In the genomic region with DNA sequence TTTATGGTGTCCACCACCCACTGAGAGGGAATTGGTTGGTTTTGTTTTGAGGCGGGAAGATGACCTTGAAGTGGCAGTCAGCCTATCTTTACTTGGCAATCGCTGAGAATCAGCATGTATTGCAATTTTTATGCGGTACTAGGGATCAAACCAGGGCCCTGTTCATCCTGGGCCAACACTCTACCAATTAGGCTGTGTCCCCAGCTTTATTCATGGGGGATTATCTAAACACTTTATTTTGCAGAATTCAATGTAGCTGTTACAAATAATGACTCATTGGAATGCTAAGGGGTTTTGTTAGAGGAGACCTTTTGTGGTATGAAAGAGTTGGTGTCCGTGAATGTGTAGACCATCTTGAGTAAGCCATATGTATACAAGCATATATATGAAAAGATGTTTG, we compare ENCODE assay signal across 31 mouse cellular contexts. TPM values are rescaled to one million over a fixed set of nuclear protein-coding genes. Genes with fewer than 3 reads are reported as not detected.
A peak's percentile ranks its signal among the peaks of the same experiment; 100 is the strongest.
DNase-seq lines count a peak whose midpoint lies in the region; ATAC-seq lines count a peak whose summit lies in the region.
"Had no signal": no experiment of that assay in that cellular context is flagged by ENCODE, and none has a peak within 500 bp of the region (broad histone marks: within the 10 kb centered on the region; RNA-seq: fewer than 3 reads in every experiment).

No protein-coding gene starts in this region.

- no peak overlapping the region for H3K27ac ChIP-seq in forebrain, embryonic 13.5 days
- no peak overlapping the region for H3K27ac ChIP-seq in forebrain, embryonic 10.5 days
- H3K27ac ChIP-seq in kidney, embryonic 15.5 days, result peak overlapping the region; percentile 74
- H3K27ac ChIP-seq in kidney, embryonic 14.5 days (ENCODE audit: low read depth, low read length), result no peak overlapping the region
- peak overlapping the region; percentile 82; the same call in 1 of the 2 replicates for H3K27ac ChIP-seq in limb, embryonic 15.5 days
- H3K27ac ChIP-seq: embryonic facial prominence, embryonic 12.5 days; hindbrain, embryonic 15.5 days; macrophage had no signal

- peak; percentile 51; the same call in 1 of the 2 replicates for ATAC-seq in forebrain, embryonic 13.5 days
- ATAC-seq in kidney, embryonic 15.5 days (replicated peaks; ENCODE audit: low FRiP score), result no peak
- no peak for ATAC-seq in kidney, embryonic 14.5 days (ENCODE audit: low FRiP score, low TSS enrichment)
- ATAC-seq in limb, embryonic 15.5 days (ENCODE audit: insufficient number of reproducible peaks, low FRiP score, low TSS enrichment, low read depth), result no peak
- ATAC-seq: inflammation-experienced regulatory T-cells, adult 6 months had no signal

- H3K9ac ChIP-seq in forebrain, embryonic 13.5 days, result no peak overlapping the region
- no peak overlapping the region for H3K9ac ChIP-seq in kidney, embryonic 15.5 days
- H3K9ac ChIP-seq in kidney, embryonic 14.5 days (ENCODE audit: low read depth, low read length), result no peak overlapping the region
- H3K9ac ChIP-seq in limb, embryonic 15.5 days, result no peak overlapping the region
- H3K9ac ChIP-seq: embryonic facial prominence, embryonic 12.5 days; hindbrain, embryonic 15.5 days; neural tube, embryonic 15.5 days; stomach, embryonic 15.5 days had no signal

- no peaks in the 10 kb centered on the region for H3K9me3 ChIP-seq in forebrain, embryonic 13.5 days (replicated peaks)
- no peaks in the 10 kb centered on the region for H3K9me3 ChIP-seq in forebrain, embryonic 10.5 days
- H3K9me3 ChIP-seq in kidney, embryonic 15.5 days (replicated peaks), result no peaks in the 10 kb centered on the region
- H3K9me3 ChIP-seq in kidney, embryonic 14.5 days (ENCODE audit: control insufficient read depth, low read length), result no peaks in the 10 kb centered on the region
- no peaks in the 10 kb centered on the region for H3K9me3 ChIP-seq in limb, embryonic 15.5 days
- H3K9me3 ChIP-seq: embryonic facial prominence, embryonic 12.5 days; hindbrain, embryonic 10.5 days; hindbrain, embryonic 15.5 days; neural tube, embryonic 15.5 days; stomach, embryonic 15.5 days had no signal

- H3K36me3 ChIP-seq in forebrain, embryonic 13.5 days (ENCODE audit: poor library complexity, severe bottlenecking), result no peaks in the 10 kb centered on the region
- H3K36me3 ChIP-seq in forebrain, embryonic 10.5 days (replicated peaks), result no peaks in the 10 kb centered on the region
- no peaks in the 10 kb centered on the region for H3K36me3 ChIP-seq in kidney, embryonic 15.5 days
- H3K36me3 ChIP-seq in kidney, embryonic 14.5 days (ENCODE audit: control insufficient read depth, insufficient read depth, low read length), result no peaks in the 10 kb centered on the region
- H3K36me3 ChIP-seq in limb, embryonic 15.5 days, result no peaks in the 10 kb centered on the region
- H3K36me3 ChIP-seq: embryonic facial prominence, embryonic 12.5 days; hindbrain, embryonic 10.5 days; hindbrain, embryonic 15.5 days; neural tube, embryonic 15.5 days; stomach, embryonic 15.5 days had no signal

- H3K4me3 ChIP-seq in forebrain, embryonic 13.5 days, result no peak overlapping the region
- H3K4me3 ChIP-seq in forebrain, embryonic 10.5 days, result no peak overlapping the region
- no peak overlapping the region for H3K4me3 ChIP-seq in kidney, embryonic 15.5 days (replicated peaks)
- H3K4me3 ChIP-seq in kidney, embryonic 14.5 days (ENCODE audit: low read length), result no peak overlapping the region
- no peak overlapping the region for H3K4me3 ChIP-seq in limb, embryonic 15.5 days
- H3K4me3 ChIP-seq: embryonic facial prominence, embryonic 12.5 days; hindbrain, embryonic 10.5 days; hindbrain, embryonic 15.5 days; neural tube, embryonic 15.5 days; stomach, embryonic 15.5 days had no signal

- 23% methylated on average over 4 of the region's 4 CpGs for WGBS in forebrain, embryonic 13.5 days
- 73% methylated on average over 4 of the region's 4 CpGs for WGBS in forebrain, embryonic 10.5 days
- 87% methylated on average over 4 of the region's 4 CpGs for WGBS in kidney, embryonic 15.5 days
- WGBS in kidney, embryonic 14.5 days, result 90% methylated on average over 4 of the region's 4 CpGs
- WGBS in limb, embryonic 15.5 days, result 83% methylated on average over 4 of the region's 4 CpGs

- H3K4me2 ChIP-seq in forebrain, embryonic 13.5 days, result no peak overlapping the region
- H3K4me2 ChIP-seq in kidney, embryonic 15.5 days, result no peak overlapping the region
- no peak overlapping the region for H3K4me2 ChIP-seq in kidney, embryonic 14.5 days (replicated peaks; ENCODE audit: low read depth, low read length)
- no peak overlapping the region for H3K4me2 ChIP-seq in limb, embryonic 15.5 days
- H3K4me2 ChIP-seq: embryonic facial prominence, embryonic 12.5 days; hindbrain, embryonic 15.5 days; liver, embryonic 11.5 days; neural tube, embryonic 15.5 days; stomach, embryonic 15.5 days had no signal

- no peak for DNase-seq in forebrain, embryonic 10.5 days (ENCODE audit: extremely low spot score, low spot score)
- DNase-seq in Muller cell, postnatal 12 days (ENCODE audit: inconsistent ontology term), result peak; percentile 61
- DNase-seq in left cerebral cortex, adult 11 months (ENCODE audit: low spot score), result no peak
- DNase-seq in lung, postnatal 36 days, result no peak
- DNase-seq: adrenal gland, postnatal 14 days; cerebellum, adult 11-12 months; cerebellum, adult 9-11 months; embryo, embryonic 11 days; gastrocnemius, postnatal 14 days; heart, postnatal 14 days; kidney, adult 11 months; kidney, postnatal 4 days; left cerebral cortex, postnatal 4 days; midbrain, embryonic 14.5 days; right cerebral cortex, postnatal 14 days; thymus, postnatal 14 days had no signal

- peaks cover 17% of the 10 kb centered on the region for H3K4me1 ChIP-seq in forebrain, embryonic 13.5 days
- peaks cover 16% of the 10 kb centered on the region for H3K4me1 ChIP-seq in forebrain, embryonic 10.5 days
- H3K4me1 ChIP-seq in kidney, embryonic 15.5 days, result peaks cover 29% of the 10 kb centered on the region
- H3K4me1 ChIP-seq in kidney, embryonic 14.5 days (ENCODE audit: control insufficient read depth, insufficient read depth, low read length), result peaks cover 9% of the 10 kb centered on the region; the same call in 1 of the 2 replicates
- H3K4me1 ChIP-seq in limb, embryonic 15.5 days, result peaks cover 17% of the 10 kb centered on the region

- no peaks in the 10 kb centered on the region for H3K27me3 ChIP-seq in forebrain, embryonic 13.5 days
- no peaks in the 10 kb centered on the region for H3K27me3 ChIP-seq in forebrain, embryonic 10.5 days (ENCODE audit: poor library complexity, severe bottlenecking)
- H3K27me3 ChIP-seq in kidney, embryonic 15.5 days, result no peaks in the 10 kb centered on the region
- no peaks in the 10 kb centered on the region for H3K27me3 ChIP-seq in kidney, embryonic 14.5 days (ENCODE audit: control insufficient read depth, insufficient read depth, low read length)
- no peaks in the 10 kb centered on the region for H3K27me3 ChIP-seq in limb, embryonic 15.5 days
- H3K27me3 ChIP-seq: CH12.LX; embryonic facial prominence, embryonic 12.5 days; hindbrain, embryonic 15.5 days; neural tube, embryonic 15.5 days; stomach, embryonic 15.5 days had no signal

RNA-seq across cellular contexts. Expression of gene Emp1, which starts 9.8 kb away (rescaled TPM):
- 3.9 and 5.0 TPM in 2 replicates for polyA plus RNA-seq in forebrain, embryonic 13.5 days (2015; fragmentation: Nextera tagmentation; extraction: Ambion mirVana)
- 3.4 and 5.1 TPM in 2 replicates for polyA plus RNA-seq in forebrain, embryonic 10.5 days (2016; fragmentation: Nextera tagmentation; extraction: Ambion mirVana)
- 54.3 and 60.3 TPM in 2 replicates for polyA plus RNA-seq in kidney, embryonic 15.5 days (2015; fragmentation: Nextera tagmentation; extraction: Ambion mirVana)
- polyA plus RNA-seq in kidney, embryonic 14.5 days (2014; fragmentation: Nextera tagmentation; extraction: Ambion mirVana), result 14.0 and 23.7 TPM in 2 replicates
- 244 and 369 TPM in 2 replicates for polyA plus RNA-seq in limb, embryonic 15.5 days (2015; fragmentation: Nextera tagmentation; extraction: Ambion mirVana)

RNA-seq across cellular contexts. Expression of gene Pbp2, which starts 42.3 kb away (rescaled TPM):
- polyA plus RNA-seq in forebrain, embryonic 13.5 days (2015; fragmentation: Nextera tagmentation; extraction: Ambion mirVana), result not detected in 2 replicates
- polyA plus RNA-seq in forebrain, embryonic 10.5 days (2016; fragmentation: Nextera tagmentation; extraction: Ambion mirVana), result not detected in 2 replicates
- polyA plus RNA-seq in kidney, embryonic 15.5 days (2015; fragmentation: Nextera tagmentation; extraction: Ambion mirVana), result 0.16 and 0.17 TPM in 2 replicates
- polyA plus RNA-seq in kidney, embryonic 14.5 days (2014; fragmentation: Nextera tagmentation; extraction: Ambion mirVana), result 0.30 and 0.50 TPM in 2 replicates
- 2.6 and 3.4 TPM in 2 replicates for polyA plus RNA-seq in limb, embryonic 15.5 days (2015; fragmentation: Nextera tagmentation; extraction: Ambion mirVana)
- polyA plus RNA-seq: embryonic facial prominence, embryonic 12.5 days; heart, embryonic 14.5 days; hindbrain, embryonic 10.5 days; inflammation-experienced regulatory T-cells, adult 6 months; liver, embryonic 11.5 days; liver, embryonic 16.5 days; macrophage; midbrain, embryonic 14.5 days; neural tube, embryonic 15.5 days had no signal

Comparison
In these comparisons a context has a peak if more than half of its experiments do, and no peak if none do; other contexts are left out.
1. H3K27ac ChIP-seq: peak in kidney, embryonic 15.5 days (single experiment) and limb, embryonic 15.5 days (single experiment); none in forebrain, embryonic 13.5 days (single experiment), forebrain, embryonic 10.5 days (single experiment) and kidney, embryonic 14.5 days (single experiment).